Mouse (Mus musculus): ENCODE measurements around the gene Gm20498.

GRCm38 (mm10) chr12:81315953-81316352 lies 216.8 kb downstream of the Gm20498 start:
- TF ChIP-seq MXI1 (IDR thresholded peaks at IDR 0.05; ENCODE audit: low read depth, low read length) = no peak
- no peak for TF ChIP-seq POLR2A (IDR thresholded peaks at IDR 0.05; ENCODE audit: control insufficient read depth in 1 of 2, insufficient read depth in 1 of 2, low read depth in 1 of 2, low read length in 2 of 2, poor library complexity in 1 of 2)
